Mouse (Mus musculus) frontal cortex, postnatal 36 days (tissue): ENCODE measurements around the gene Chchd6.

Source experiments
- DNase-seq, 2 experiments: peaks; one replicate each; pipeline ENCODE4 v3.0.0; 2022; ENCODE audit warnings: low spot score in 2 of 2

Chchd6 gene

DNA sequence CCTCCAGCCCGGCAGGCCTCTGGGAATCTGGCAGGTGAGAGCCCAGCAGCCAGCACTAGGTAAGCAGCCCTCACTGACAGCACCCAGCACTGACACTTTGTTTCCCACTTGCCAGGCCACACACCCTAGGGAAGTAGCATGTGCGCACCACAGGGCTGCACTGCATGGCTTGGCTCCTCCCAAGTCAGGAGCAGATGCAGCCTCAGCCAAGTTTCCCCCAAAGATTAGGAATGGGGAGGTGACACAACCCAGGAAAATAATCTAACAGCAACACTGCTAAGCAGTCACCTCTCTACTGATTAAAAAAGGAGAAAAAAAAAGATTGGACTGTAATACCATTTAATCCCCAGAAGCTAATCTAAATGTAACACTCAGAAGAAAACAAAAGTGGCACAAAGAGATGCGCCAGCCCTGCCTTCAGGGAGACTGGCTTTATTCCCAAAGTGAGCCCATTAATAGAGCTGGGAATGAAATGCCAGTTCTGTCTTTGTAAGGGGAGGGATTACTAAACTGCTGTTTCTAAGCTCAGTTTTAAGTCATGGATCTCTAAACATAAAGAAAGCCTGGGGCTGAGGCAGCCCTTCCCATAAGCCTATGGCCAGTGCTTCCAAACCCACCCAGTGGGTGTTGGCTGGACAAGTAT, 188.1 kb downstream of the Chchd6 start:
- no peak for DNase-seq

DNA sequence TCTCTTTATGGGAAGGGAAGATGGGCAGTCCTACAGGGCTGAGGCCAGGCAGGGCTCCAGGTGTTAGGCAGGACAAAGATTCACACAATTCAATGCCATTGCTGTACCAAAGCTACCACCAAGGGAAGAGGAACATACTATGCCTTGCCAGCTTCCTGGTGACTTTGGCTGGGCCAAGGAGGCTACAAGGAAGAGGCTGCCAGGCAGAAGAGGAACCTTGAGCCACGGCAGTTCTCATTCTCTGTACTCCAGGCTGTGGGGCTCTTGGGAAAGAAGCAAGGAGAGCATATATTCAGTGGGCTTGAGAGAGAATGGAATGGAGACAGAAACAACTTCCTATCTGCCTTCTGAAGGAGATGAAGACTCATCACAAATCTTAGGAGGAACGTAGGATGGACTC, 190.5 kb downstream of the Chchd6 start:
- DNase-seq: no peak

GRCm38 (mm10) chr6:89403257-89404225, 191.9 kb downstream of the Chchd6 start:
- DNase-seq: no peak

GRCm38 (mm10) chr6:89402406-89402805, 193.0 kb downstream of the Chchd6 start:
- DNase-seq: no peak

- DNase-seq: no peak
Measured at GRCm38 (mm10) chr6:89399564-89399963, 195.9 kb downstream of the Chchd6 start.

GRCm38 (mm10) chr6:89397919-89398318, 197.5 kb downstream of the Chchd6 start:
- no peak for DNase-seq

GRCm38 (mm10) chr6:89393820-89394219, 201.6 kb downstream of the Chchd6 start:
- peak; percentile 18 to 24 for DNase-seq

DNA sequence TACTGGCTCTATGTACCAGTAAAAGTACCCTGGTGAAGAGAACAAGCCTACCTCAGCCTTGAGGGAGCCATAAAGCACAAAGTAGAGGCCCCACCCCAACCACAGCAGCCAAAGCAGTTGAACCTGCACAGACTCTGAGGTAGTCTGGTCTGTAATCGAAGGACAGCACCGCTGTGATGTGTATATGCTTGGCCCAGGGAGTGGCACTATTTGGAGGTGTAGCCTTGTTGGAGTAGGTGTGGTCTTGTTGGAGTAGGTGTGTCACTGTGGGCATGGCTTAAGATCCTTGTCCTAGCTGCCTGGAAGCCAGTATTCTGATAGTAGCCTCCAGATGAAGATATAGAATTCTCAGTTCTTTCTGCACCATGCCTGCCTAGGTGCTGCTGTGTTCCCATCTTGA, 203.2 kb downstream of the Chchd6 start:
- no peak for DNase-seq

- DNase-seq: no peak
Measured at GRCm38 (mm10) chr6:89389771-89390170, 205.7 kb downstream of the Chchd6 start.

- DNase-seq: no peak
Measured at GRCm38 (mm10) chr6:89386956-89387355, 208.5 kb downstream of the Chchd6 start.

- DNase-seq: no peak
Measured at GRCm38 (mm10) chr6:89384699-89385098, 210.8 kb downstream of the Chchd6 start.

GRCm38 (mm10) chr6:89381851-89382250, 213.6 kb downstream of the Chchd6 start:
- no peak for DNase-seq

- no peak for DNase-seq
Measured at GRCm38 (mm10) chr6:89381172-89381571, 214.3 kb downstream of the Chchd6 start.

GRCm38 (mm10) chr6:89380751-89381150, 214.7 kb downstream of the Chchd6 start:
- DNase-seq: no peak

- DNase-seq: no peak
Measured at GRCm38 (mm10) chr6:89378264-89378663, 217.2 kb downstream of the Chchd6 start.

GRCm38 (mm10) chr6:89368812-89369211, 226.6 kb downstream of the Chchd6 start:
- no peak for DNase-seq

GRCm38 (mm10) chr6:89364342-89364741, 231.1 kb downstream of the Chchd6 start:
- DNase-seq: no peak

GRCm38 (mm10) chr6:89363107-89363451, 232.4 kb downstream of the Chchd6 start:
- DNase-seq: no peak

- DNase-seq: peak in 1 of 2 experiments; percentile 57
Measured at GRCm38 (mm10) chr6:89362281-89363106, 233.0 kb downstream of the Chchd6 start, which contains the start of gene Plxna1. Gene Plxna1, minus strand, starts transcription at chr6:89362620.

- no peak for DNase-seq
Measured at GRCm38 (mm10) chr6:89361418-89362280, 233.8 kb downstream of the Chchd6 start.
